ENCODE assay signal across 19 mouse cellular contexts in genomic region chr4:128414741-128415140, GRCm38 (mm10).
"Had no signal": no experiment of that assay in that cellular context is flagged by ENCODE, and none has a peak within 500 bp of the region (broad histone marks: within the 10 kb centered on the region; RNA-seq: fewer than 3 reads in every experiment).

No protein-coding gene starts in this region.

- DNase-seq: layer of hippocampus, postnatal 36 days; lung, adult 18-20 months; lung, postnatal 10 days; lung, postnatal 36 days; midbrain, embryonic 14.5 days; right cerebral cortex, adult 18-20 months; right cerebral cortex, postnatal 14 days; right cerebral cortex, postnatal 4 days; thymus, postnatal 25 days had no signal

- H3K27me3 ChIP-seq: lung, embryonic 15.5 days; megakaryocyte, embryonic 14.5 days; neural tube, embryonic 12.5 days; neural tube, embryonic 15.5 days had no signal

- H3K36me3 ChIP-seq: lung, embryonic 15.5 days; neural tube, embryonic 12.5 days had no signal

- ATAC-seq: intestine, postnatal 0 days had no signal

- H3K4me2 ChIP-seq: liver, embryonic 11.5 days; lung, embryonic 15.5 days; midbrain, embryonic 11.5 days; neural tube, embryonic 12.5 days; neural tube, embryonic 15.5 days had no signal

- H3K27ac ChIP-seq: left cerebral cortex, adult 2 months; liver, embryonic 14.5 days; lung, embryonic 15.5 days; neural tube, embryonic 12.5 days; neural tube, embryonic 15.5 days; stomach, postnatal 0 days had no signal

- H3K9ac ChIP-seq: liver, embryonic 14.5 days; lung, embryonic 15.5 days; neural tube, embryonic 12.5 days; neural tube, embryonic 15.5 days had no signal

- H3K4me1 ChIP-seq: lung, embryonic 15.5 days; megakaryocyte, embryonic 14.5 days; neural tube, embryonic 15.5 days had no signal

- H3K9me3 ChIP-seq: lung, embryonic 15.5 days; neural tube, embryonic 12.5 days; neural tube, embryonic 15.5 days had no signal

- H3K4me3 ChIP-seq: left cerebral cortex, adult 2 months; lung, embryonic 15.5 days; neural tube, embryonic 12.5 days; neural tube, embryonic 15.5 days had no signal
